Mouse (Mus musculus) embryonic facial prominence, embryonic 13.5 days (tissue): ENCODE measurements around the gene Fam118a. TPM values are rescaled to one million over a fixed set of nuclear protein-coding genes. Genes with fewer than 3 reads are reported as not detected.

Experiments used
- polyA plus RNA-seq: library from polyadenylated mRNA; unstranded; fragments of >200 nt; fragmentation: Nextera tagmentation; extraction: Ambion mirVana; gene quantifications from 2 replicates; pipeline ENCODE4 v1.2.1, GENCODE M21; 2015

Gene Fam118a
- polyA plus RNA-seq, 1 experiment from 2014 or later, result 23.6 TPM

Other genes with a start within 250 kb of the Fam118a start
- 0.93 and 1.2 TPM in 2 replicates for gene Phf21b, start 172.9 kb upstream of the Fam118a start, polyA plus RNA-seq
- gene Gm29666, start 108.9 kb upstream of the Fam118a start, polyA plus RNA-seq, result 1.0 and 1.1 TPM in 2 replicates
- 39.7 and 40.6 TPM in 2 replicates for gene Nup50, start 105.5 kb upstream of the Fam118a start, polyA plus RNA-seq
- 8.7 and 9.2 TPM in 2 replicates for gene 5031439G07Rik, start 40.4 kb upstream of the Fam118a start, polyA plus RNA-seq
- gene Upk3a, start 11.8 kb upstream of the Fam118a start, polyA plus RNA-seq, result 1.1 and 1.2 TPM in 2 replicates
- 0.10 and 0.27 TPM in 2 replicates for gene Smc1b, start 103.0 kb downstream of the Fam118a start, polyA plus RNA-seq
- gene Ribc2, start 103.1 kb downstream of the Fam118a start, polyA plus RNA-seq, result 0.77 and 1.3 TPM in 2 replicates
- 226 and 238 TPM in 2 replicates for gene Fbln1, start 177.0 kb downstream of the Fam118a start, polyA plus RNA-seq